Mouse (Mus musculus) neural tube, embryonic 12.5 days (tissue): ENCODE results near the gene Cenpe. TPM values are rescaled to one million over a fixed set of nuclear protein-coding genes. Genes with fewer than 3 reads are reported as not detected.
A peak's percentile ranks its signal among the peaks of the same experiment; 100 is the strongest.

Experiments
- ATAC-seq: fragments of 200-750 bp; cut with Nextera tagmentation; 2 replicates; pipeline ENCODE4 v1.8.0; 2017; ENCODE audit warnings: low read depth, mild to moderate bottlenecking, moderate TSS enrichment, moderate library complexity; ENCODE audit not compliant: low FRiP score
- H3K27ac ChIP-seq: fragments of 300-500 bp; sonication (generic); 2 replicates; pipeline ENCODE4 v1.5.1; 2016
- H3K27me3 ChIP-seq: fragments of 300-500 bp; sonication (generic); replicated peaks from 2 replicates; pipeline ENCODE4 v1.6.1; 2016; ENCODE audit warnings: mild to moderate bottlenecking
- H3K36me3 ChIP-seq: fragments of 300-500 bp; sonication (generic); 2 replicates; pipeline ENCODE4 v1.6.1; 2016; ENCODE audit warnings: mild to moderate bottlenecking
- H3K4me1 ChIP-seq: fragments of 300-500 bp; sonication (generic); 2 replicates; pipeline ENCODE4 v1.6.1; 2016
- H3K4me2 ChIP-seq: fragments of 300-500 bp; sonication (generic); replicated peaks from 2 replicates; pipeline ENCODE4 v1.6.1; 2016; ENCODE audit warnings: mild to moderate bottlenecking
- H3K4me3 ChIP-seq: fragments of 300-500 bp; sonication (generic); 2 replicates; pipeline ENCODE4 v1.5.1; 2016
- H3K9ac ChIP-seq: fragments of 300-500 bp; sonication (generic); 2 replicates; pipeline ENCODE4 v1.6.1; 2016; ENCODE audit warnings: mild to moderate bottlenecking
- H3K9me3 ChIP-seq: fragments of 300-500 bp; sonication (generic); 2 replicates; pipeline ENCODE4 v1.6.1; 2016; ENCODE audit warnings: mild to moderate bottlenecking
- WGBS: fragments of 180-500 bp; shearing (Covaris S2); methylation state at CpG from one replicate; pipeline ENCODE4 v1.1.7; 2016; 5-methylcytosine and 5-hydroxymethylcytosine counted together
- polyA plus RNA-seq: library from polyadenylated mRNA; unstranded; fragments of >200 nt; fragmentation: Nextera tagmentation; extraction: Ambion mirVana; gene quantifications from 2 replicates; pipeline ENCODE4 v1.2.1, GENCODE M21; 2016

Gene Cenpe
- polyA plus RNA-seq, 1 experiment from 2014 or later: 21.0 TPM

- H3K27ac ChIP-seq: no peak overlapping the region
- no peak overlapping the region for H3K4me2 ChIP-seq
- no peak overlapping the region for H3K9ac ChIP-seq
- H3K27me3 ChIP-seq: no peaks in the 10 kb centered on the region
- ATAC-seq: no peak
- no peaks in the 10 kb centered on the region for H3K4me1 ChIP-seq
- H3K36me3 ChIP-seq: no peaks in the 10 kb centered on the region
- WGBS: 89% methylated on average over 3 of the region's 3 CpGs
- H3K9me3 ChIP-seq: no peaks in the 10 kb centered on the region
- H3K4me3 ChIP-seq: no peak overlapping the region
Measured at GRCm38 (mm10) chr3:135285807-135286206, 73.5 kb downstream of the Cenpe start.

GRCm38 (mm10) chr3:135288138-135288750 is 75.9 kb downstream of the Cenpe start:
- no peaks in the 10 kb centered on the region for H3K9me3 ChIP-seq
- ATAC-seq: no peak
- H3K27me3 ChIP-seq: no peaks in the 10 kb centered on the region
- no peak overlapping the region for H3K4me2 ChIP-seq
- H3K36me3 ChIP-seq: no peaks in the 10 kb centered on the region
- H3K4me1 ChIP-seq: no peaks in the 10 kb centered on the region
- H3K27ac ChIP-seq: no peak overlapping the region
- no peak overlapping the region for H3K4me3 ChIP-seq
- 86% methylated on average over 8 of the region's 8 CpGs for WGBS
- no peak overlapping the region for H3K9ac ChIP-seq

DNA sequence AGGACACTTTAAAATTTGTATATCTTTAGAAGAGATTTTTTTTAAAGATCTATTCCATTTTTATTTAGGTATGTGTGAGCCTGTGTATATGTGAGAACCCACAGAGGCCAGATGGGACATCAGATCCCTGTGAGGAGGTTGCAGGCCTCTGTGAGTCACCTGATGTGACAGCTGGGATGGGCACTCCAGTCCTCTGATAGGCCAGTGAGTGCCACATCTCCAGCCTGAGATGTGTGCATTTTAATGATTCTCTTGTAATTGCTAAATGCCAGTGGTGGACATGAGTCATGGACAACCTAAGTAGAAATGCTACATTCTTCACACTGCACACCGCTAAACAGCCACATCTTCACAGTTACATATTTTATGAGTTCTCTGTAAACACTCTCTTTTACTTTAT is 76.8 kb downstream of the Cenpe start:
- Histone ChIP-seq H3K36me3 (no peaks in the 10 kb centered on the region), H3K4me1 (no peaks in the 10 kb centered on the region), H3K27ac (no peak overlapping the region), H3K4me2 (no peak overlapping the region), H3K9me3 (no peaks in the 10 kb centered on the region), H3K27me3 (no peaks in the 10 kb centered on the region), H3K9ac (no peak overlapping the region), H3K4me3 (no peak overlapping the region)
- WGBS: 93% methylated on average over 1 of the region's 1 CpGs
- no peak for ATAC-seq

DNA sequence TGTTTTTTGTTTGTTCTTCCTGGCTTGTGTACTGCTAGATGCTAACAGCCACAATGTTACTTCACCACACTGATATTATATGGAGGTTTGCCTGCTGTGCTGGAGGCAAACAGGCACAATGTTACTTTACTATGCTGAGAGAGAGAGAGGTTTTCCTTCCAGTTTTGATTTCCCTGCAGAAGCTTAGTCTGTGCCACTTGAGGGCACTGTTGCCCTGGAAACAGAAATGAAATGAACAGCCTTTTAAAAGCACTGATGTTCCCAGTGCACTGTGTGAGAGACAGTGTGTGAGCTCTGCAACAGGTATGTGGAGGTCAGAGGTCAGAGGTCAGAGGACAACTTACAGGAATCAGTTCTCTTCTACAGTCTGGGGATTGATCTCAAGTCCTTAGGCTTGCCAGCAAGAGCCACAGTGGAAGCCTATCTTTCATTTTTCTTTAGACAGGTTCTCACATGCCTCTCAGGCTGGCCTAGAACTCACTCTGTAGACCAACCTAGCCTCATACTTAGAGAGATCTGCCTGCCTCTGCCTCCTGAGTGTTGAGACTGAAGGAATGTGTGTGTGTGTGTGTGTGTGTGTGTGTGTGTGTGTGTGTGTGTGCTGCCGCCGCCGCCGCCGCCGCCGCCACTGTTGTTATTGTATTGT is 78.0 kb downstream of the Cenpe start:
- WGBS: 100% methylated on average over 2 of the region's 7 CpGs

GRCm38 (mm10) chr3:135293703-135294102 is 81.4 kb downstream of the Cenpe start:
- H3K27me3 ChIP-seq: no peaks in the 10 kb centered on the region
- WGBS: 64% methylated on average over 7 of the region's 7 CpGs
- ATAC-seq: no peak

More for the DNA sequence above, 78.0 kb downstream of the Cenpe start:
- Histone ChIP-seq H3K4me2 (no peak overlapping the region), H3K4me1 (no peaks in the 10 kb centered on the region), H3K27me3 (no peaks in the 10 kb centered on the region), H3K36me3 (no peaks in the 10 kb centered on the region), H3K4me3 (no peak overlapping the region), H3K9me3 (no peaks in the 10 kb centered on the region), H3K9ac (no peak overlapping the region), H3K27ac (no peak overlapping the region)
- peak; percentile 78 for ATAC-seq

GRCm38 (mm10) chr3:135295559-135295958 is 83.2 kb downstream of the Cenpe start:
- H3K27me3 ChIP-seq: no peaks in the 10 kb centered on the region
- no peaks in the 10 kb centered on the region for H3K9me3 ChIP-seq
- H3K4me3 ChIP-seq: no peak overlapping the region
- H3K9ac ChIP-seq: no peak overlapping the region
- no peaks in the 10 kb centered on the region for H3K36me3 ChIP-seq
- H3K27ac ChIP-seq: no peak overlapping the region
- no peaks in the 10 kb centered on the region for H3K4me1 ChIP-seq
- H3K4me2 ChIP-seq: no peak overlapping the region
- ATAC-seq: no peak
- 77% methylated on average over 1 of the region's 1 CpGs for WGBS

More at GRCm38 (mm10) chr3:135293703-135294102, 81.4 kb downstream of the Cenpe start:
- no peak overlapping the region for H3K27ac ChIP-seq
- no peak overlapping the region for H3K4me3 ChIP-seq
- H3K9ac ChIP-seq: no peak overlapping the region
- no peaks in the 10 kb centered on the region for H3K36me3 ChIP-seq
- no peaks in the 10 kb centered on the region for H3K9me3 ChIP-seq
- H3K4me2 ChIP-seq: no peak overlapping the region
- H3K4me1 ChIP-seq: no peaks in the 10 kb centered on the region

- H3K4me1 ChIP-seq: no peaks in the 10 kb centered on the region
- ATAC-seq: no peak
- no peaks in the 10 kb centered on the region for H3K36me3 ChIP-seq
- no peak overlapping the region for H3K4me3 ChIP-seq
- H3K9ac ChIP-seq: no peak overlapping the region
- H3K9me3 ChIP-seq: no peaks in the 10 kb centered on the region
- H3K27ac ChIP-seq: no peak overlapping the region
- H3K27me3 ChIP-seq: no peaks in the 10 kb centered on the region
- H3K4me2 ChIP-seq: no peak overlapping the region
- 88% methylated on average over 3 of the region's 3 CpGs for WGBS
Measured at GRCm38 (mm10) chr3:135298560-135298959, 86.2 kb downstream of the Cenpe start.

DNA sequence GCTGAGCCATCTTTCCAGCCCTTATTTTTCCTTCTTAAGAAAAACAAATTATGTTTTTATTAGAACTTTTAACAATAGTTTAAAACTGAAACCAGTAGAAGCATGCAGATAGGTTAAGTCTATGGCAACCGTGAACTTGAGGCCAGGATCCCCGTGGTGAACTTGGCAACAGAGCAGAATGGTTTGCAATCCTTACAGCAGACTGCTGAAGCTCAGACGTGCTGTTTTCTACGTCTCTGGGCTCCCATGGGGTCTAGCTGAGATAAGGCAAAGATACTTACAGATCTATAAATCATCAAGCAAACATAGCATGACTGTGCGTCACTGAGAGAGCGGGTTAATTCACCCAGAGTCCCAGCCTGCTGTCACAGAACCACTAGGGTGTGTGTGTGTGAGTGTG is 87.7 kb downstream of the Cenpe start:
- ATAC-seq: 0 out of 2 replicates have a peak, but pooled peaks have one; percentile 6
- no peak overlapping the region for H3K4me2 ChIP-seq
- H3K4me3 ChIP-seq: no peak overlapping the region
- 56% methylated on average over 6 of the region's 6 CpGs for WGBS
- H3K9ac ChIP-seq: no peak overlapping the region
- no peaks in the 10 kb centered on the region for H3K9me3 ChIP-seq
- no peaks in the 10 kb centered on the region for H3K27me3 ChIP-seq
- H3K4me1 ChIP-seq: peaks cover 4% of the 10 kb centered on the region; the same call in 1 of the 2 replicates
- H3K36me3 ChIP-seq: no peaks in the 10 kb centered on the region
- H3K27ac ChIP-seq: no peak overlapping the region

DNA sequence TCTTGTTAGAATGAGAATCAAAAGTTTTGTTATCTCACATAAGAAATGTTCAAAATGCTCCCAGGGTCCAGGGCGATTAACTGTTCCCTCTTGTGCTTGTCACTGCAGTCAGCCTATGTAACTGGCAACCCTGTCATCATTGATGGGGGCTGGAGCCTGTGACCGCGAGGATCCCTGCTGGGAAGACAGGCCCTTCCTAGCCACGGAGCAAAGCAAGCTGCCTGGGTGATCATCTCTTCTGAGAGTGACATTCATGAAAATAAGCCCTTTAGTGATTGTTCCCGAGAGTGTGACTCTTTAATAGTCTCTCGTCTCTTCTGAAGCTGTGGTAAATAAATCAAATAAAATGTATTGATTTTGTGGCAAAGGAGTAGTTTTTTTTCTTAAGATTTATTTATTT is 91.7 kb downstream of the Cenpe start:
- no peak overlapping the region for H3K27ac ChIP-seq
- 13% methylated on average over 6 of the region's 6 CpGs for WGBS
- ATAC-seq: peak; percentile 54; the same call in 1 of the 2 replicates
- peaks cover 8% of the 10 kb centered on the region; the same call in 1 of the 2 replicates for H3K4me1 ChIP-seq
- no peaks in the 10 kb centered on the region for H3K9me3 ChIP-seq
- no peak overlapping the region for H3K4me3 ChIP-seq
- H3K9ac ChIP-seq: no peak overlapping the region
- H3K4me2 ChIP-seq: no peak overlapping the region
- H3K27me3 ChIP-seq: no peaks in the 10 kb centered on the region
- no peaks in the 10 kb centered on the region for H3K36me3 ChIP-seq

GRCm38 (mm10) chr3:135304566-135304965 is 92.2 kb downstream of the Cenpe start:
- no peak overlapping the region for H3K4me2 ChIP-seq
- no peak overlapping the region for H3K27ac ChIP-seq
- WGBS: 15% methylated on average over 9 of the region's 9 CpGs
- H3K27me3 ChIP-seq: no peaks in the 10 kb centered on the region
- H3K36me3 ChIP-seq: no peaks in the 10 kb centered on the region
- no peak for ATAC-seq
- H3K4me3 ChIP-seq: no peak overlapping the region
- no peak overlapping the region for H3K9ac ChIP-seq
- H3K4me1 ChIP-seq: peaks cover 8% of the 10 kb centered on the region; the same call in 1 of the 2 replicates
- no peaks in the 10 kb centered on the region for H3K9me3 ChIP-seq

GRCm38 (mm10) chr3:135307411-135308259 is 95.3 kb downstream of the Cenpe start, which contains the start of gene Slc9b2:
Gene Slc9b2, plus strand, starts transcription at chr3:135307700.
- no peak within 1 kb of the TSS for H3K27ac ChIP-seq
- ATAC-seq: peak; percentile 68
- 15% methylated on average over 28 of the region's 28 CpGs for whole genome bisulfite sequencing
- H3K36me3 ChIP-seq: no peaks in the 10 kb centered on the region
- H3K9me3 ChIP-seq: no peaks in the 10 kb centered on the region
- H3K4me2 ChIP-seq: peak within 1 kb of the TSS; percentile 75
- H3K4me1 ChIP-seq: peaks cover 8% of the 10 kb centered on the region; the same call in 1 of the 2 replicates
- no peaks in the 10 kb centered on the region for H3K27me3 ChIP-seq
- H3K9ac ChIP-seq: 0 out of 2 replicates have a peak within 1 kb of the TSS, but pooled peaks have one; percentile 33
- peak within 1 kb of the TSS; percentile 32 for H3K4me3 ChIP-seq

DNA sequence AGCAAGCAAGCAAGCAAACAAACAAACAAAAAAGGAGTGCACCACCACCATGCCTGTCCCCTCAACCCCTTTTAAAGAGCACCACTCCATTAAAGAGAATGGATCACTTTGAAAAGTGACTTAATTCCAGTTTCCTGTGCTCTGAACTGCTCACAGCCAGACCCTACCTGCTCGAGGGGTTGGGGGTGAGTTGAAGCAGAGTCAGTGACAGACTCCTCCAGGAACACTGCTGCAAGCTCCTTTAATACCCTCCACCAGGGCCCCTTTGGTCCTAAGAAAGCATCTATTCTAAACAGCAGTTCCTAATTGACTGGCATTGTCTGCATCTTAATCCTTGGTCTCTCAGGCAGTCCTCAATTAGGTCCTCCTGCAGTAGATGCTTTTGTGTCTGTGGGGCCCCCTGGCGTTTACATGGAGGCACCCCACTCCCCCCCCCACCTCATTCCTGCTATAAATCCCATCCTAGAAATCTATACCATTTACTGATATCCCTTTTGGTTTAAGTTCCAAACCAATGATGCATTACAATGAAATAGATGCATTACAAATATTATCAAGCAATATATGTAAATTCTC is 100.7 kb downstream of the Cenpe start:
- Histone ChIP-seq H3K36me3 (no peaks in the 10 kb centered on the region), H3K9me3 (no peaks in the 10 kb centered on the region), H3K27me3 (no peaks in the 10 kb centered on the region), H3K4me3 (no peak overlapping the region), H3K27ac (no peak overlapping the region), H3K9ac (no peak overlapping the region), H3K4me2 (no peak overlapping the region), H3K4me1 (no peaks in the 10 kb centered on the region)
- 23% methylated on average over 2 of the region's 2 CpGs for whole genome bisulfite sequencing
- ATAC-seq: 0 out of 2 replicates have a peak, but pooled peaks have one; percentile 25
